Mouse (Mus musculus) adrenal gland, postnatal 36 days (tissue): Measurements from ENCODE around the gene Gstm5. TPM values are rescaled to one million over a fixed set of nuclear protein-coding genes. Genes with fewer than 3 reads are reported as not detected.
"Not testable (repeated sequence)": the region's sequence is repeated elsewhere in the genome, so short reads cannot be mapped to it uniquely, and the experiment has no call there.

Experiments used
- DNase-seq, 2 experiments: peaks; one replicate each; pipeline ENCODE4 v3.0.0; 2021; ENCODE audit warnings: mixed read lengths in 1 of 2
- long read RNA-seq, 2 experiments: library from polyadenylated mRNA; stranded (forward); transcript quantifications; one replicate each; pipeline ENCODE4 v2.0.0; 2021; ENCODE audit warnings: borderline sequencing depth in 2 of 2
- total RNA-seq, 2 experiments: library from RNA; stranded (reverse); gene quantifications; 2 replicates each; pipeline ENCODE4 v1.2.3; 2021

Gene Gstm5
- 10 to 100 TPM; 28.9 to 43.7 TPM for total RNA-seq
- long read RNA-seq, experiment 1, transcript Gstm5-201 (8 exons, 945 nt), result major isoform, 19 of 21 reads
- long read RNA-seq, experiment 1, partial matches to known transcripts, result 0 of 21 reads
- long read RNA-seq, experiment 1, other reads (novel, unspliced or antisense), result 2 of 21 reads
- long read RNA-seq, experiment 2, transcript Gstm5-201 (8 exons, 945 nt), result major isoform, 13 of 14 reads
- long read RNA-seq, experiment 2, partial matches to known transcripts, result 0 of 14 reads
- long read RNA-seq, experiment 2, other reads (novel, unspliced or antisense), result 1 of 14 reads

DNA sequence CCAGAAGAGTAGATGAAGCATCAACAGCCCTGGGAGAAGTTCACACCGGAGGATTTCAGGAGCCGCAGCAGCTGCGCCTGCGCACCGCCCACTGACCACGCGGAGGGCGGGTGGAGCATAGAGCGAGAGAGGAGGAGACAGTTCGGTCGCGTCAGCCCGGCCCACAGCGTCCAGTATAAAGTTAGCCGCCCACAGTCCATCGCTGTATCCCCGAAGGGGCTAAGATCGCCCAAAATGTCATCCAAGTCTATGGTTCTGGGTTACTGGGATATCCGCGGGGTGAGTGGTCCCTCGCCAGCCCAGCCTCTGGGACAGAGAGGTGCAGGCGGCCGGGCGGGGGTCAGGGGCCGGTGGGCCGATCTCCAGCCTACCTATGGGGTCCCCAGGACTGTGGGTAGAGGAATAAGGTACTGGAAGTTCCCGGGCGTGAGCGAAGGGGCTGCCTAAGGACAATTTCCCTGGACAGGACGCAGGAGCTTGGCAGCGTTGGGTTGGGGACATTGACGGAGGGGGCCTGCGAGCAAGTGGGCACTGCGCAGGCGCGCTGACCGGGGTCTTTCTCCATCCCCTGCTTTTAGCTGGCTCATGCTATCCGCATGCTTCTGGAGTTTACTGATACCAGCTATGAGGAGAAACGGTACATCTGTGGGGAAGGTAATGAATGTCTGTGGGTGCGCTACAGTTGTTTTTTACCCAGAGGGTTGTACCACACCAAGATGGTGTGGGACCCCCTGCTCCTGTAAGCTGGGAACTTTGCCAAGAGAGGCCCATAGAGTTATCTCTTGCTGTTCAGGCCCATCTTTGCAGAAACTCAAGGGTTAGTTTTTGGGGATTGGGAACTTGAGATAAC, at the start of gene Gstm5:
TSS of gene Gstm5 (plus strand) at position 102 of the 850 bp plus-strand sequence.
- DNase-seq, result peak; percentile 91 to 94

DNA sequence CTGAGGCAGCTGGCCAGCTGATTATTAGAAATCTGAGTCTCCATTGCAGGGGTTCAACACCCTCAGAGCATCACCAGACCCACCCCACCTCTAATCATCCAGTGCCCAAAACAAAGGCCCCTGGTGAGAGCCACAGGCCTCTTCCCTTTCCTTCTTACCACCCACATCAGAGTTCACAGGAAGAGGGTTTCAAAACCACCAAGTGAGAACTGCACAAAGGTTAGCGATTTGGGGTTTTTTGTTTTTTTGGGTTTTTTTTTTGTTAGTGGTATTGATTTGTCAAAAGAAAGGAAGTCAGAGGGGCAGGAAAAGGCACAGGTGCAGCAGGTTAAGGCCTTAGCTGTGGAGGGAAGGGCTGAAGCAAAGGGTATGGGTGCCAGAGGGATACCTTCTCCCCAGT, 49.4 kb upstream of the Gstm5 start:
- no peak for DNase-seq

DNA sequence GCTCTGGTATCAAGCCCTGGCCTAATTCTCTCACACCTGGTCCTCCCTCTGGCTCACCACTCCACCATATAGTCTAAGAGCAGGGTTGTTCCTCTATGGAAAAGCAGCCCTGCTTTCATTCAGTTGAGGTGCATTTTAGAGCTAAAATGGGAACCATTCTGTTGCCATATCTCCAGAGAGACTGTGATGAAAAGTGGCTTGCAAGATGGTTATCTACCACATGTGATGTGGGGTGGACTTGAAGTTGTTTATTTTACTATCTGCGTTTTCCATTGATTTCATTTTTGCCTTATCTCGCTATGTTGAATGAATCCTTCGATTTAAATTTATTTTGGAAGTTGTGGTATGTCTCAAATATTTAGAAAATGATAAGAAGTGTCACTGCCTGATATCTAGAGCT, 48.8 kb upstream of the Gstm5 start:
- DNase-seq, result no peak

DNA sequence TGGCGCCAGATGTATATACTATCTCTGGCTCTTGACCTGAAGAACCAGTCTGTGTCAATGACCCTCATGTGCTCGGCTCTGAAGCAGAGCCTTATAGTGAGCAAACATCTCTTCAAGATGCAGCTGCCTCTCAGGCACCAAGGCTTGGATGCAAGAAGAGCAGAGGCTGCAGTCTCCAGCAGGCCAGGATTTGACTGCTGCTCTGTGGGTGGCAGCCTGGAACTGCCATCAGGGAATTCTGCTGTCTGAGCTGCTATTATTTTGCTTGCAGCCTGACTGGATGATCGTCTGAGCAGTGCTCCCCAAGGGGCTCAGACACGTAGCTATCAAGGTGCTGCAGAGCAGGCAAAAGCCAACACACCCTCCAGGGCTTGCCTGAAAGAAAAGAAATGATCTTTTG, 47.5 kb upstream of the Gstm5 start:
- no peak for DNase-seq

DNA sequence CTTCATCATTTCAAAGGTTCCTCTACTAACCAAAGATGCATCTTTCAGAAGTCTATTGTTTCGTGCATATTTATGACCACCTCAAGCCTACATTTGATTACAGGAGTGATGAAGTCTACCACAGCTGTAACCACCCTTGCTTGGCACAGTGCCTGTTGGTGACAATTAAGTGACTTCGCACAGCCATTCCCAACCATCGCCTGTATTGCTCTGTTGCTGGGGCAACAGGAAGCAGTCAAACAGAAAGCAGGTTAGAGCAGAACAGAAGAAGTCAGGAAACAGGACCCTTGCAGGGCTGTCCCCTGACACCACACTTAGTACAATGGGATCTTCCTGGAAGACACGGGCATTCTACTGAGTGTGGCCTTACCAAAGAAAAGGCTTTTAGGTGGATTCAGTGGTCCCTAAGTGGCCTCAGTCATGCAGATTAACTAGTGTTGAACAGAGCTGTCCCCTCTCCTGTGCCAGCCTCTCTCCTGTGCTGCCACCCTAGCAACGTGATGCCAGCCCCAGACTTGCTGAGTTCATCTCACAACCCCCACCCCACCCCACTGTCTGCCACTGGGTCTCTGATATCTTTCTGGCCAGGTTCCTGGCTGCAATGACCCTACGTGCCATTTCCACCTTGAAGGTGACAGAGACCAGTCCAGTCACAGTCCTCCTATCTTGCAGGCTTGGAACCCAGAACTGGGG, 46.5 kb upstream of the Gstm5 start:
- DNase-seq, result no peak

DNA sequence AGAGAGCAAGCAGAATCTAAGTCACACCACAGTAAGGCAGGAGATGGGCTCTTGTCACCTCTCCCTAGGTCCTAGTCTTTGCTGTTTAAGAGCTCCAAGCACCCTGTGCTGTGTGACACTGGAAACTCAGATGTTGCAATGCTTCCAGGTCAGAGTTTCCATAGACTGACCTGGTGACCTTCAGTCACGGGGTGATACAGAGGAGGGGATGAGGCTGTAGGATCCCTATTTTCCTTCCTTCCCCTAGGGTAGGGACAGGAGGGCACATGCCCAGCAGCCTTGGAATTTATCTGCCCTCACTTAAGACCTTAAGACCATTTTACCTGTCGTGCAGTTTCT, 46.0 kb upstream of the Gstm5 start:
- DNase-seq, result no peak

DNA sequence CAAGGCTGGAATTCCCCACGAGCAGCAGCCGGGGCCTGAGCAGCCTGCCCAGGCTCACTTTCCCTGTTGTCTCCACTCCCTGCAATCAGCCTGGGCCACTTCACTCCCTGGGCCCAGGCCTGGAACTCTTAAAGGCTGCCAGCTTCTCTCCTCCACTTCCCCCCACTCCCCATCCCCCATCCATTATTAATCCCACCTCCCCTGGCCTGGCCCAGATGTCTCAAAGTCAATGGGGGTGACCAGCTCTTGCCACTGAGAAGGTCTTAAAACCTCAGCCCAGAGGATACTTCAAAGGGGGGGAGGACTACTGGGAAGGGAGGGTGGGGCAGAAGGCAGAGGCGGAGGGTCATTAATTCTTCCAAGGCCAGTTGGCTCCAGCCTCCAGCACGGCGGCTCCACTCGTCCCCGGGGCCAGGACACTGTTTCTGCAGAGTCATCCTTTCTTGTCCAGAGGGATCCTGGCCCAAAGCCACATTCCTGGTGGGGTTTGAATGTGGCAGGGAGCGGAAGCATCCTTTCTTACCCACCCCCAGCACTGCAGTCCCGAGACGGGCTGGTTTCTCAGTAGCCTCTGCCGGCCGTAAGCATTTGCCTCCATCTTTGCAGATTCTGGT, 45.1 kb upstream of the Gstm5 start:
- DNase-seq, result peak; percentile 86 to 88

DNA sequence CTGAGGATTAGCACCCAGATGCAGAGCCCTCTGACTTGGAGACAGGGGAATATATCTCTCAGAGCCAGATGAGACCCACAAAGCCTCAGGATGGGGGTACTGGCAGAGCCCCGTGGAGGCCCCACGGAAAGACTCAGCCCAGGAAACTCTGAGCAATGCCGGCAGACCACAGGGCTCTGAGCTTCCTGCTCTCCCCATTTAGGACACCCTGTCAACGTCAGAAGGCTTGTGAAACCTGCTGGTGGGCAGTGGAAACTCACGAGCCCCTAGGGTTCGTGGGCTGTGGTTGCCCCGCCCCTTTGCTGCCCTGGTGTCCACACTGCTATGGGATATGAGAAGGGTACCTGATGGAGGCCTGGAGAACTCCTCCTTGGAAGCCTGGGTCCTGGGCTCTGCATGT, 42.8 kb upstream of the Gstm5 start:
- no peak for DNase-seq

DNA sequence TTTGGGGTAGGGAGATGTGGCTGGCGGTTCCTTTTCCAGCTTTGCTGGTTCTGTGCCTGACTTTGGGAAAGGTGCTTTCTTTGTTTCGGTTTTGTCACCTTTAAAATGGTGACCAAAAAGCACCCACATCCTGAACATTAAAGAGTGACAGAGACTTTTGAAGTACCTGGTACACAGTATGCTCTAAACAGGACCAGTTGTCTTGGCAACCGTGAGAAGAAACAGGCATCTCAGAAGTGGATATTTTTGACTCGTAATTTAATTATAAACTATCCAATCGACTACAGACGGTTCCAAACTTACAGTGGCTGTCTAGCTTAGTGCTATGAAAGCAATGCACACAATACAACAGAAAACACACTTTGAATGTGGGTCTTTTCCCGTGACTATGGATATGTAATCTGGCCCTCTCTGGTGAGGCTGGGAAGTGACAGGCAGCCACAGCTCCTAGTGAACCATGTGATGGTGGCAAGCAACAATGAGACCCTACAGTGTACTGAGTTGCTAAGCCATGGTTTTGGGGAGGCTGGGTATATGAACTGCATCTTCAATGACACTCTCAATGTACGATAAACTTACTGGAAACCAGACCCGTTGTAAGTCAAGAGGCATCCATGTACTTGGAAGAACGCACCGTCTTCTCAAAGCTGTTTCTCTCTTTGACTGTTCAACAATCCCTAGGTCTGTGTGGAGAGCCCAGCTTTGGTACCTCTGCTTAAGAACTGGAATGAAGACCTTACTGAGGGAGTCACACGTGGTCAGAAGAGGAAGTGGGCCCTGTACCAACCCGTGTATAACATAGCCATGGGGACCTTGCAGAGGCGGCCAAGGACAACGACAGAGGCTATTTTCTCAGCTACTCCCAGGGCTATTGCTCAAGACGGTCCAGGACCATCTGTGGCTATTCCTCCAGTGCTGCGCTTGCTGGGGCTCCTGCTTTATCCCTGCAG, 42.1 kb upstream of the Gstm5 start:
- no peak for DNase-seq

DNA sequence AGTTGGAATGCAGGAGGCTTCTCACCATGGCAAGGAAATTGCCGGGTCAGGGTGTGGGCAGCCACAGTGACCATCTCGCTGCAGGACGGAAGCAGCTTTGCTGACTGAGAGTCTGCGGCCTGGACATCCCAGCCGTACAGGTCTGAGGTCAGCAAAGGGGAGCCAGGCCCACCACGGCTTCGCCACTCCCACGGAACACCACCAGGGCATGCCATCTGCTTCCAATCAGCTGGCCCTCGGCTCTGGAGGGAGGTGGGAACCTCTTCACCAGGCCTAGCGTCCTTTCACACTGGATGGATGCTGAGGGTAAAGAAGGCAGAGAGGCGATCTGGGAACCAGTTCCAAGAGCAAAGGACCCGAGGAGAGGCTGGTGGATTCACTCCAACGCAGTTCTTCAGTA, 40.3 kb upstream of the Gstm5 start:
- no peak for DNase-seq

DNA sequence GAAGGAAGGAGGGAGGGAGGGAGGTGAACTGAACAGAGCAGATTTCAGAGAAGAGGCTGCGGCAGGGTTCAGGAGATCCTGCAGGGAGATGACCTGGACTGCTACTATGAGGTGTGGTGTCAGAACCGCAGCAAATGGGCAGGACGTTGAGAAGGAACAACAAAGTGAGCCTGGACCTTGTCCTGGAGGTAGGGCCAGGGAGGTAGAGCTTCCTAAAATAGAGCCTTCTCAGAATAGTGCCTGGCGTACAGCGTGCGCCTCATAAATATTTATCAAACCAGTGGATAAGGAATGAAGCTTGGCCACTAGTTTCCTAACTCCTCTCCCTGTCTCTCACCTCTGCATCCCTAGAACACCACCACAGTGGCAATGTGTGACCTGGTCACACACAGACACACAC, 38.0 kb upstream of the Gstm5 start:
- DNase-seq, result no peak

DNA sequence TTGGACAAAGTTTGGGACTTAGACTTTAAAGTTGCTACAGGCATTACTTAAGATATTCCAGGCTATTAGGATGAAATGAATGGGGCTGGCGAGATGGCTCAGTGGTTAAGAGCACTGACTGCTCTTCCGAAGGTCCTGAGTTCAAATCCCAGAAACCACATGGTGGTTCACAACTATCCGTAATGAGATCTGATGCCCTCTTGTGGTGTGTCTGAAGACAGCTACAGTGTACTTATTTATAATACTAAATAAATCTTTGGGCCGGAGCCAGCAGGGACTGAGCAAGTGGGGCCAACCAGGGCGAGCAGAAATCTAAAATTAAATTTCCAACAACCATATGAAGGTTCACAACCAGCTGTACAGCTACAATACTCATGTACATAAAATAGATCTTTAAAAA, 34.1 kb upstream of the Gstm5 start:
- not testable (repeated sequence) for DNase-seq

DNA sequence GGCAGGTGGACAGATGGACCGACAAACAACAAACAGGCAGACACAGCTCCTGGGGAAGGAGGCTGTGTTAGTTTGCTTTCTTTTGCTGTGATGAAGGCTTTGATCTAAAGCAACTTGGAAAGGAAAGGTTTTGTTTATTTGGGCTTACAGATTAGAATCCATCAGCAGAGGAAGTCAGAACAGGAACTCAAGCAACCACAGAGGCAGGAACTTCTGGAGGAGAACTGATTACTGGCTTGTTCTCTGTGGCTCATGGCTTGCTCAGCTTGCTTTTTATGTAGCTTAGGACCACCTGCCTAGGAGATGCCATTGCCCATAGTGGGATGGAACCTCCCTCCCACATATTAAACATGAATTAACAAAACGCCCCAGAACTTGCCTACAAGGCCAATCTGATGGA, 33.1 kb upstream of the Gstm5 start:
- no peak for DNase-seq

DNA sequence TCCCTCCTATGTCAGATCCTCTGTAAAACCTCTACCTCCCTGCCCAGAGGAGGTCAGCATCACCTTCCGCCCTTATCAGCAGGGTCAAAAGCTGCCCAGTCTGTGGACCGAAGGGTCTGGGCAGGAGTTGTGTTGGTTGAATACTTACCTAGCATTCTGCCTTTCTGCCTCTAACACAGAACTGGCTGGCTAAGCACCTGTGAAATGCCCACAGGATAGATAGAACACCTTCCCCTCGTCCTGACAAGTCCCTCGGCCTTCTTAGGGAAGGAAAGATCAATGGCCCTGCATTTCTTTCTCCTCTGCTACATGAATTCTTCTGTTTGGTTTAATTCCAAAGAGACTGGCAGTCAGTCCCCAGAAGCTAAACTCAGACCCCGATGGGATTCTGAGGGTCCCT, 32.1 kb upstream of the Gstm5 start:
- no peak for DNase-seq

DNA sequence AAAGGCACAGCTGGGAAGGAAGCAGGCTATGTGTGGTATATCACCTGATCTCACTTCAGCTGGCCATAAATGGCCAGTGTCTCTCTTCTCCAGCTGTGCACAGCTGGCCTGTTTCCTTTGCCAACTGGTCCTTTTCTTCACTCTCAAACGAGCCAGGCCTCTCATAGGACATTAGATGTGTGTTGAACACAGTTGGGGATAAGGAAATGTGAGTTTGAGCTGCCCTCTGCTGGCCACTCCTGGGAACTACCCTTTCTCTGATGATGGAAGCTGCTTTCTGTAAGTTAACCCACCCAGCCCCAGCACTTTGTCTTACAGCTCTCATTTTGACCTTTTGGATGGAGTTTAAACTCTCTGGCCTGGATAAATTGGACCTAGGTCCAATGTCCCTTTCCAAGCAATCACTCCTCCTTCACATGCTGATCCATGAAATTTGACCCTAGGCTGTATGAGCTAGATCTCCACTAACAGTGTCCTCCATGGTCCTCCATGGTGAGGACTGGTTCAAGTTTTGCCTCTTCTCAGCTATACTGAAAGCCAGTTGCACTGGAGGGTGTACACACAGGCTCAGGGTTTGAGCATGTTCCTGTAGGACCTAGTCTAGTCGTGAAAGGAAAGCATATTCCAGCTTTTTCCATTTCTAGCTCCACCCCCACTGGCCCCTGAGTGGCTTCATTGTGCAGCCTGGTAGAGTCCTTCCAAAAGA, 31.6 kb upstream of the Gstm5 start:
- DNase-seq, result peak; percentile 85 to 87

DNA sequence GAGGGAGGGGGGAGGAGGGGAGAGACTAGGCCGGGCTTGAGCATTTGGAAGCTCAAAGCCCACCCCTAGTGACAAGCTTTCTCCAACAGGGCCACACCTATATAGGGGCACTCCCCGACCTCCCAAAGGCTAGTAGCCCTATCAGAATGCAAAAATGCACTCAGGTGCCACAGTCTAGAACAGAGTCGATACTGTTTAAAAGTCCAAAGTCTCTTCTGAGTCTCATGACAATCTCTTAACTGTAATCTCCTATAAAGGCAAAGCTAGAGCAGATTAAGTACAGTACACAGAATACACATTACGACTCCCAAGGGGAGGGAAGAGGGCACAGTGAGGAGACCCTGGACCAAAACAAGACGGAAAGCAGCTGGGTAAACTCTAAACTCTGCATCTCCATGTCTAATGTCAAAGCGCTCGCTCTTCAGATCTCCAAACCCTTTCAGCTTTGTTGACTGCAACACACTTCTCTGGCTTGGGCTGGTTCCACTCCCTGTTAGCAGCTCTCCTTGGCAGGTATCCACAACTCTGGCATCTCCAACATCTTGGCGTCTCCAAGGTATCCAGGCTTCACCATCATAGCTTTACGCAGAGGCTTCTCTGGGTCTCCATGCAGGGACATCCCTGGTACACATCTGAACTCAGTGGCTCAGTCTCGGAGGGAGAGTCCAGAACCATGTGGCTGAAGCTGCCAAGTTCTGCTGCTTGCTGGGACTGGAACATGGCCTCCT, 30.1 kb upstream of the Gstm5 start:
- no peak for DNase-seq

DNA sequence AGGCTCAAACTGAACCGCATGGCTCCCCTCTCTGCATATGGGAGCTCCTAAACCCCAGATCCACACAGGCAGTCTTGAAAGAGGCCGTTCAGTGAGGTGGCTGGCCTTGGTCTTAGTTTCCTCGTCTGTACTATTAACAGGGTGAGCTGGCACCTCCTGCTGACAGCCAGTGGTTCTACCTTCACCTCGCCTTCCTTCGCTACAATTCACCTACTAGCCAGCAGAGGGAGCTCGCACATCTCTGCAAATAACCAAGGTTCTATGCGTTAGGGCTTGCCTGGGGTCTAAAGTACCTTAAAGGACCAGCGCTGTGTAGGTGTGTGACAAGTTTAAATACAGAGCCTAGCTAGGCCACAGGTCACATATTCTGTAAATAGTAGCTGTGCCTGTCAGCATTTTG, 28.5 kb upstream of the Gstm5 start:
- peak; percentile 82 to 87 for DNase-seq

DNA sequence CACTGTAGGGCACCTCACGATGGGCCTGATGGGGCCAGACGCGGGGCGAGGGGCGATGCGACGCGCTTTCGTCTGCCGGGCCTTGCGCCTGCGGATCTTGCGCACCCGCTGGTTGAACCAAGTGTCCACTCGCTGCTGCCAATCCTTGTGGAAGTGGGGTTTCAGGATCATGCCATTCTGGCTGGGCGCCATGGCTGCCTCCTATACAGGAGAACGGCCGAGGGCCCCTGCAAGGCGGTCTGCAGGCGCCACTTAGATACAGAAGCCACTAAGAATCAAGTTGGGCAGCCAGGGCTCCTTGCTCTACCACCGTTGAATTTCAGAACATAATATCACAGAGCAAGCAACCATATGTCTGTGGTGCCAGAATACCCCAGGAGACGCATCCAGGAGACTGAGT, 27.2 kb upstream of the Gstm5 start:
- DNase-seq, result no peak

DNA sequence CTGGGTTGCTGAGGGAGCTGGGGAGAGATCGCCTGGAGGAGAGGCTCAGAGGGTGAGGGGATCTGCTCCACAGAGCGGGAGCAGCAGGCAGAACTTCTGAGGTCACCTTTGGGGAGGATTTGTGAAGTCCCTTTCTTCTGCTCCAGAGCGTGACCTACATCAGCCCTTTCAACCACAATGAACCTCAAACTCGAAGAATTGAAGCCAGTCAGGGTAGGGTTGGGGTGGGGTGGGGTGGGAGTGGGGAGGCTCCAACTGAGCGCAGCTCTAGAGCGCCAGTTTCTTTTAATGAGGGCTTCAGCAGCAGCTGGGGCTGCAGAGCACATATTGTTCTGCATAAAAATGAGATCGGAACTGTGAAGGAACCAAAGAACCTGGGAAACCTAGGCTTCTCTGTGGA, 26.5 kb upstream of the Gstm5 start:
- DNase-seq, result no peak

DNA sequence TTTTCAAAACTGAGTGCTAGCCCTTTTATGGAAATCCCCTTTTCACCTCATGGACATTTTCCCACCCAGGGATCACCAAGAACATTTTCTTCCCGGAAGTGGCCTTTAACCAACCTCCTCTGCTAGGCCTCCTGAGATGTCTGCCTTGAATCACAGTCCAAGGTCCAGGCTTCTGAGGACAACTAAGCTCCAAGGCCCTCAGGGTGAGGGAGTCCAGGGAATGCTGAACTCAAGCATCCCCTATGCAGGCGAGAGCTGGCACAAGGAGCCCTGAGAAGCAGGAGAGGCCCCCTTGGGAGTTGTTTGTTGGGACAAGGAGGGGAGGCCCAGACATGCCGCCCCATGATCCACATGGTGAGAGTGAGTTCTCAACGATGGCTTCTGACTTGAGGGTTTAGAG, 25.7 kb upstream of the Gstm5 start:
- DNase-seq, result no peak
